Comparison of ENCODE assay signal across 8 mouse cellular contexts in genomic region chr6:120493374-120494181, GRCm38 (mm10). TPM values are rescaled to one million over a fixed set of nuclear protein-coding genes. Genes with fewer than 3 reads are reported as not detected.
DNase-seq lines count a peak whose midpoint lies in the region; ATAC-seq and TF ChIP-seq lines count a peak whose summit lies in the region.

TSS of gene Tmem121b (minus strand) at chr6:120493807.

- H3K9ac ChIP-seq in CH12.LX (ENCODE audit: insufficient read depth, low read depth), result no peak within 1 kb of the TSS
- H3K9ac ChIP-seq in lung, postnatal 0 days (replicated peaks; ENCODE audit: low read depth), result 0 out of 2 replicates have a peak within 1 kb of the TSS, but pooled peaks have one; percentile 23

- dilution Hi-C loops in CH12.LX (cut with MboI; ENCODE audit: extremely low pct_ligation_motif_present, extremely low pct_unique_long_range_greater_than_20kb, low sequenced_read_pairs), result no loop called here

- in situ Hi-C loops in CH12.LX (cut with MboI; ENCODE audit: low pct_ligation_motif_present, low pct_unique_long_range_greater_than_20kb, low sequenced_read_pairs), result no loop called here

- no peak for TF ChIP-seq EP300 in CH12.LX (IDR thresholded peaks at IDR 0.05; ENCODE audit: low read length)
- no peak for TF ChIP-seq EP300 in lung, postnatal 0 days (IDR thresholded peaks at IDR 0.05)

- H3K4me3 ChIP-seq in CH12.LX (replicated peaks in 1 of 3; ENCODE audit: low read depth in 2 of 3, low read length in 2 of 3, poor library complexity in 1 of 3), result peak within 1 kb of the TSS in 2 of 3 experiments; percentile 13 to 56
- peak within 1 kb of the TSS; percentile 75 for H3K4me3 ChIP-seq in embryonic facial prominence, embryonic 10.5 days
- peak within 1 kb of the TSS; percentile 60 for H3K4me3 ChIP-seq in lung, postnatal 0 days (ENCODE audit: low read depth, low read length)

- under 1% methylated on average over 77 of the region's 84 CpGs for WGBS in embryonic facial prominence, embryonic 10.5 days
- WGBS in lung, postnatal 0 days, result 1% methylated on average over 55 of the region's 84 CpGs

- peak; percentile 50 for ATAC-seq in lung, postnatal 0 days

- TF ChIP-seq CTCF in CH12.LX (conservative IDR thresholded peaks at IDR 0.05 in 1 of 2, IDR thresholded peaks at IDR 0.05 in 1 of 2; ENCODE audit: low read depth in 2 of 2, low read length in 2 of 2), result no peak
- no peak for TF ChIP-seq CTCF in lung, postnatal 0 days (IDR thresholded peaks at IDR 0.05)

- TF ChIP-seq POLR2A in CH12.LX (IDR thresholded peaks at IDR 0.05; ENCODE audit: low read depth, low read length), result no peak

- no peaks in the 10 kb centered on the region for H3K36me3 ChIP-seq in CH12.LX (replicated peaks in 1 of 2; ENCODE audit: control insufficient read depth in 1 of 2, insufficient read depth in 1 of 2, low read length in 1 of 2)
- no peaks in the 10 kb centered on the region for H3K36me3 ChIP-seq in embryonic facial prominence, embryonic 10.5 days (replicated peaks)
- no peaks in the 10 kb centered on the region for H3K36me3 ChIP-seq in lung, postnatal 0 days (ENCODE audit: insufficient read depth, low read length)

- peak within 1 kb of the TSS; percentile 76 for H3K4me2 ChIP-seq in CH12.LX (ENCODE audit: insufficient read depth, low read depth, poor library complexity, severe bottlenecking)
- H3K4me2 ChIP-seq in lung, postnatal 0 days (replicated peaks; ENCODE audit: low read depth, low read length), result peak within 1 kb of the TSS; percentile 96

- peaks cover 11% of the 10 kb centered on the region for H3K9me3 ChIP-seq in CH12.LX (replicated peaks; ENCODE audit: low read length)
- no peaks in the 10 kb centered on the region for H3K9me3 ChIP-seq in embryonic facial prominence, embryonic 10.5 days
- H3K9me3 ChIP-seq in lung, postnatal 0 days (ENCODE audit: low read length), result no peaks in the 10 kb centered on the region

- H3K4me1 ChIP-seq in CH12.LX (ENCODE audit: control insufficient read depth in 1 of 2, insufficient read depth in 2 of 2), result peaks cover 0 to 4% of the 10 kb centered on the region in 2 experiments; a peak in 2 of 4 replicates
- H3K4me1 ChIP-seq in embryonic facial prominence, embryonic 10.5 days, result peaks cover 33% of the 10 kb centered on the region
- H3K4me1 ChIP-seq in lung, postnatal 0 days (ENCODE audit: insufficient read depth, low read depth, low read length), result no peaks in the 10 kb centered on the region; the same call in 1 of the 2 replicates

- no peak within 1 kb of the TSS for H3K27ac ChIP-seq in CH12.LX (ENCODE audit: insufficient read depth, low read depth)
- peak within 1 kb of the TSS; percentile 83 for H3K27ac ChIP-seq in embryonic facial prominence, embryonic 10.5 days (replicated peaks)
- H3K27ac ChIP-seq in lung, postnatal 0 days (ENCODE audit: low read length), result no peak within 1 kb of the TSS

- intact Hi-C loops in heart, postnatal 10 days (cut with DNase I), result no loop called here

- DNase-seq in CH12.LX (ENCODE audit: extremely low read depth), result no peak
- peak; percentile 17 to 34 for DNase-seq in adrenal gland, adult 18-20 months (ENCODE audit: low spot score in 2 of 2)
- peak; percentile 89 for DNase-seq in embryonic facial prominence, embryonic 10.5 days (ENCODE audit: low spot score)
- peak; percentile 57 to 64 for DNase-seq in heart, postnatal 10 days
- DNase-seq in layer of hippocampus, postnatal 25 days (ENCODE audit: extremely low spot score in 1 of 2, low spot score in 1 of 2), result peak; percentile 77 to 83
- DNase-seq in lung, postnatal 0 days (ENCODE audit: low spot score), result peak; percentile 80
- peak; percentile 88 for DNase-seq in retina, embryonic 14.5 days (ENCODE audit: low spot score)
- no peak for DNase-seq in c-Kit-positive CD71-positive TER-119-positive erythroid progenitor cells, embryonic 14.5 days (ENCODE audit: low spot score)

- H3K27me3 ChIP-seq in CH12.LX (replicated peaks), result peaks cover 26% of the 10 kb centered on the region
- H3K27me3 ChIP-seq in embryonic facial prominence, embryonic 10.5 days (replicated peaks; ENCODE audit: low read depth, poor library complexity, severe bottlenecking), result peaks cover 62% of the 10 kb centered on the region
- H3K27me3 ChIP-seq in lung, postnatal 0 days (replicated peaks; ENCODE audit: insufficient read depth, low read length), result peaks cover 25% of the 10 kb centered on the region

- no peaks in the 10 kb centered on the region for H3K79me2 ChIP-seq in CH12.LX (replicated peaks; ENCODE audit: control insufficient read depth, extremely low read depth, insufficient read depth, poor library complexity, severe bottlenecking)

- TF ChIP-seq RAD21 in CH12.LX (IDR thresholded peaks at IDR 0.05; ENCODE audit: low read depth, low read length), result no peak

TF ChIP-seq in CH12.LX, 34 proteins besides CTCF, POLR2A, EP300 and RAD21:
- TF ChIP-seq MAFK (IDR thresholded peaks at IDR 0.05; ENCODE audit: insufficient replicate concordance, low read length) (no peak), TBP (conservative IDR thresholded peaks at IDR 0.05; ENCODE audit: low read depth, low read length) (no peak), KAT2A (IDR thresholded peaks at IDR 0.05; ENCODE audit: insufficient replicate concordance, low read length) (no peak), IRF4 (IDR thresholded peaks at IDR 0.05; ENCODE audit: low read depth, low read length) (no peak), ELF1 (IDR thresholded peaks at IDR 0.05; ENCODE audit: low read depth, low read length) (no peak), HCFC1 (IDR thresholded peaks at IDR 0.05; ENCODE audit: low read depth, low read length) (no peak), SMC3 (IDR thresholded peaks at IDR 0.05; ENCODE audit: low read depth, low read length) (no peak), NELFE (IDR thresholded peaks at IDR 0.05; ENCODE audit: low read depth, low read length) (no peak), MAZ (IDR thresholded peaks at IDR 0.05; ENCODE audit: low read depth, low read length) (no peak), CHD1 (IDR thresholded peaks at IDR 0.05; ENCODE audit: low read depth, low read length) (no peak), MAX (IDR thresholded peaks at IDR 0.05; ENCODE audit: low read length) (no peak)

RNA-seq across cellular contexts. Expression of gene Tmem121b, which starts in this region (rescaled TPM):
- not detected in 2 replicates for total RNA-seq in CH12.LX (2012; rRNA removed)
- total RNA-seq in CH12.LX (2014; rRNA removed), result not detected in 2 replicates
- not detected in 2 replicates for polyA plus RNA-seq in CH12.LX (2012; ENCODE audit: insufficient read length, low read depth)
- under 1 TPM in 1 of 2 experiments, not detected in 1; 0.10 TPM for total RNA-seq in adrenal gland, adult 18-20 months (2021)
- 0.18 and 0.25 TPM in 2 replicates for polyA plus RNA-seq in embryonic facial prominence, embryonic 10.5 days (2016; fragmentation: Nextera tagmentation; extraction: Ambion mirVana)
- total RNA-seq in heart, postnatal 10 days (2021), result under 1 TPM in 1 of 2 experiments, not detected in 1; 0.05 TPM
- total RNA-seq in layer of hippocampus, postnatal 25 days (2021), result 10 to 100 TPM; 44.8 to 45.3 TPM
- polyA plus RNA-seq in lung, postnatal 0 days (2015; fragmentation: Nextera tagmentation; extraction: Ambion mirVana), result 0.52 and 0.58 TPM in 2 replicates

Comparison
In these comparisons a context has a peak if more than half of its experiments do, and no peak if none do; other contexts are left out.
1. RNA of gene Tmem121b (total RNA-seq): 44.8 to 45.3 TPM in layer of hippocampus, postnatal 25 days; 0.10 TPM in adrenal gland, adult 18-20 months, 0.05 TPM in heart, postnatal 10 days and not detected in CH12.LX; every median in the first group is over 10 times any median in the second.
2. Peak in DNase-seq in adrenal gland, adult 18-20 months; RNA of the gene not detected or under 1 TPM.
3. Peak in DNase-seq, H3K4me3 ChIP-seq and H3K27ac ChIP-seq in embryonic facial prominence, embryonic 10.5 days; RNA of the gene not detected or under 1 TPM.
4. Peak in DNase-seq in heart, postnatal 10 days; RNA of the gene not detected or under 1 TPM.
5. Peak in DNase-seq, ATAC-seq, H3K4me3 ChIP-seq, H3K9ac ChIP-seq and H3K4me2 ChIP-seq in lung, postnatal 0 days; RNA of the gene not detected or under 1 TPM.
6. DNase-seq: peak in layer of hippocampus, postnatal 25 days (2 of 2) and retina, embryonic 14.5 days (single experiment); none in CH12.LX (single experiment) and c-Kit-positive CD71-positive TER-119-positive erythroid progenitor cells, embryonic 14.5 days (single experiment).
7. Peak in every context shown above with its lines, with median percentiles within 50 percentile points of each other: H3K4me3 ChIP-seq.